Mouse (Mus musculus): ENCODE results near the gene Smap1.
"Not testable (repeated sequence)": the region's sequence is repeated elsewhere in the genome, so short reads cannot be mapped to it uniquely, and the experiment has no call there.

The Smap1 gene

DNA sequence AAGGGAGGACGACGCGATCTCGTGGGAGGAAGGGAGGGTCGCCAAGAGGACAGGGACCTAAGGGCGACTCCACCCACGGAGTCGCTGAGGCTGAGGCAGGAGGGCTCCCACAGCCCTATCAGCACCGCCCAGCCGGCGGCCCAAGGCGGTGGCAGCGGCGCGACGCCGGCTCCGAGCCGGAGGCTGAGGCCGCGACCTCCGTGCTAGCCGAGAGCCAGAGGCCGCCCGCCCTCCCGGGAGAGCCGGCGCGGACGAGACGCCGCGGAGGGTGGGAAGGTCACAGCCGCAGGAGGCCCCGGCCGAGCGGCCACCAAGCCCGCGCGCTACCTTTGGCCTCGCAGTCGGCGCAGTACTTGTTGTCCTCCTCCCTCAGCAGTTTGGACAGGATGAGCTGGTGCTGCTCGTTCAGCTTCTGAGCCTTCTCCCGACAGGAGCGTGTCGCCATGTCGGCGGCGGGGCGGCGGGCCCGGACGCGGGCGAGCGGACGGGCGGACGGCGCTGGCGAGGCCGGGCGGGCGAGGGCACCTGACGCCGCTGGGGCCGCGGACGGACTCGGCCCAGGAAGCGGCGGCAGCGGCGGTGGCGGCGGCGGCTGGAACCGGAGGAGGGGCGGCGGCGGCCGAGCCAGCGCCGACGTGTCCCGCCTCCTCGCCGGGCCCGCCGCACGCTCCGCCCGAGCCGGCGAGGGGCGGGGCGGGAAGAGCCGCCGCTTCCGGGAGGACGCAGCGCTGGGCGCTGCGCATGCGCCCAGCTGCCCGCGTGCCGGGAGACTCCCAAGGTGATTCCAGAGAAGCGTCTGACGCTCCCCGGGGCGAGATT is at the start of gene Smap1:
Gene Smap1 (minus strand): TSS at position 607 of the 819 bp plus-strand sequence.
- in situ Hi-C loops (cut with MboI, MseI), result loop anchor here (5.0 to 10.0 kb wide), 2 partner anchors 80 to 97 kb away; no protein-coding TSS in a partner anchor

DNA sequence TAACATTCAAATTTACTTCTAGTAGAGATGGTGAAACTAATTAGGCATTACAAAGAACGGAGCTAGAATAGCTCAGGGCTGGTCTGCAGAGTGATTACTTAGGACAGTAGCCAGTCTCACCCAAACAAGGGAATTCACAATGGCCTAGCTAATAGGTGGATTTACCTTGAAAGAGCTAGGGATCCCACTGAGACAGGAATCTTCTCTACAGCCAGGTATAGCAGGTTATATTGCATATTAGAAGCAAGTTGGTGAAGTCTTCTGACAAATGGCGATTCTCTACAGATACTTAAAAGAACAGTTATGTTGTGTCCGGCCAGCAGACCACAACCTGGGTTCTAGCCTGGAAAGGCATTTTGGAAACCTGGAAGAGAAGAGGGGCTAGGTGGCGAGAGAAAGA is 49.0 kb upstream of the Smap1 start:
- in situ Hi-C loops (cut with MboI, MseI), result not testable (repeated sequence)

DNA sequence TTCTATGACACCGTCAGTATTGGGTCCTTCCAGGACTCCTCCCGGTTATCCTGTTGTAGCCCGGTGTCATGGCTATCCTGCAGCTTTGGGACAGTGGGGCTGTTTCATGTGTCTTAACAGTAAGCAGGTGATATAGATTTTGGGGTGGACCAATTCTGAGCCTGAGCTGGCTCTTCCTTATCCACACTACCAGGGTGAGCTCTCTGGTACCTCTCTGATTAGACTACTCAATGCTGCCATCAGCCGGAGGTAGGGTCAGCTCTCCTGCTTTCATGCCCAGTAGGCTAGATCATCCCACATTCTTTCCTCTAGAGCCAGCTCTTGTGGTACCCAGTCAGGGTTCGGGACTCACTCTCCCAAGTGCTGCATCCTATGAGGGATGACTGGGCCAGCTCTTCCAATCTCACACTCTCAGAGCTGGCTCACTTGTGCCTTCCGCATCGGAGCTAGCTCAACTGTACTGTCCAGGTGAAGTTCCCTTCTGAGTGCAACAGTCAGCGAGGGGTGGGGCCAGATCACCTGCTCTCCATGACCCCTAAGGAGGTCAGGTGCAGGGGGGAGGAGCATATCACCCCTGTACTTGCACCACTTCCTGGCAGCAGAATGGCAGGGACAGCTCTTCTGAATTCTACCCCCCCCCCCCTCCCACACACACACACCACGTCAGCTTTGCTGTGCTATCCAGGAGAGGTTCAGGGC is 46.1 kb upstream of the Smap1 start:
- in situ Hi-C loops (cut with MboI, MseI), result loop anchor here (10.0 kb wide), 1 partner anchor 1763 kb away; no protein-coding TSS in a partner anchor

DNA sequence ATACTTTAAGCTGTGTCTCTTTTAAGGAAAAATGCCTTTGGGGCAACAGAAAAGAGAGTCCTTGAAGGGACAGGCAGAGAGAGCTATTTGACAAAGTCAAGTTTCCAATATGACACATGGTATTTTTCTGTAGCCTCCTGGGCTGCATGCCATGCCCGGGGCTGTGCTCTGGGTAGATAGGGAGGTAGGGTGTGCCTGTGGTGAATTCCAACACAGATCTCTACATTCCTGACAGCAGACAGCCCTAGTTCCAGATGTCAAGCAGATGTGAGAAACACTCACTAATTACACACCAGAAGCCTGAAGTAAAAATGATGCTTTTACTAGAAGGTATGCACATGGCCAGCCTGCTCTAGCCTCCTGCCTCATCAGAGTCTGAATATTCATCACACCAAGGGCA is 44.1 kb upstream of the Smap1 start:
- in situ Hi-C loops (cut with MboI, MseI), result loop anchor here (10.0 kb wide), 1 partner anchor 1761 kb away; no protein-coding TSS in a partner anchor

DNA sequence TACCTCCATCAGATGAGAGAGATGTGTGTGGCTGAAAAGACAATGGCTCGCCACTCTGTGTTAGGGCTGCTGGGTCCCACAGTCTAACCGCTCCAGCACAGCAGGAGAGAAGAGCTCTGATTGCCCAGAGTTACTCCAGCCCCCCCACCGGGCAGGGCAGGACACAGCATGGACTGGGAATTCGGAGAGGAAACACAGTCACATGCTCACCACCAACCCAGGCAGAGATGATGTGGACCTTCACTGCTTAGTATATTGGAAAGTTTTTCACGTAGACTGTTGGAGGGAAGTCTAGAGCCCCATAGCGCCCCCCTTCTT is 37.3 kb upstream of the Smap1 start:
- in situ Hi-C loops (cut with MboI, MseI), result no loop called here

DNA sequence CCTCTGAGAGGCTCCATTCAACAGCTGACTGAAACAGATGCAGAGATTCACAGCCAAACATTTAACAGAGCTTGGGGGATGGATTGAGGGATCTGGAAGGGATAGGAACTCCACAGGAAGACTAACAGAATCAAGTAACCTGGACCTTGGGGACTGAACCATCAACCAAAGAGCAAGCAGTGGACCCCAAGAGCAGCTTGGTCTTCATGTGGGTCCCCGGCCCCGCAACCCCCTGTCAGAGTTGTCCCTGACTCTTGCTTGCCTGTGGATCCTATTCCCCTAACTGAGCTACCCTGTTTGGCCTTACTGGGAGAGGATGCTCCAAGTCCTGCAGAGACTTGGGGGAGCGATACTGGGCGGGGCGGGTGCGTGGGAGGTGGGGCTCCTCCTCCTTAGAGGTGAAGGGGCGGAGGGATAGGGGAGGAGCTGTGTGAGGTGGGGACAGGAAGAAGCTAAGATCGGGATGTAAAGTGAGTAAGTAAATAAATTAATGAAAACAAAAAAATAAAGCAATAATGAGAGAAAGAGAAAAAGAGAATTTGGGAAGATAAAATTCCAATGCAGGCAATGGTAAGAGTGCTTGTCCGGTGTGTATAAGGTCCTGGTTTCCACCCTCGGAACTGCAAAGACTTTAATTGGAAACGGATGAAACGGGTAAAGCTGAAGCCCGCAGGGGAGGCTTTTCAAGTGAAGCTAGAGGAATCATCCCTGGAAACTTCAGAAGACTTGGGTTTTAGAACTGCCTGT is 36.7 kb upstream of the Smap1 start:
- in situ Hi-C loops (cut with MboI, MseI), result no loop called here

DNA sequence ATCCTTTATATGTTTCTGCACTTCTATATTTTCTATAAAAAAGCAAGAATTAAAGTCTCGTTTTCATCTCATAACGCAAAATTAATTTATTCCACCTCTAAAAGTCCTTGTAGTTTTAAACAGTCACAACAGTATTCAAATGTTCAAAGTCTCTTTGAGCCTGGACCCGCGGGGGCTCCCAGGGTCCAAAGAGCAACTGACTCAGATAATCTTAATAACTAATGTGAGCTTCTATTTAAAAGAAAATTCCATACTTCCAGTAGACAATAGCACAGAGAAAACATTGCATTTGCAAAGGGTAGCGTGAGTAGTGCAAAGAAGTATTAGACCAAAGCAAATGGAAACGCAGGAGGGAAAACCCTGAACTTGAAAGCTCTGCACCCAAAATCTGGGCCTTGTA is 36.0 kb upstream of the Smap1 start:
- in situ Hi-C loops (cut with MboI, MseI), result no loop called here

DNA sequence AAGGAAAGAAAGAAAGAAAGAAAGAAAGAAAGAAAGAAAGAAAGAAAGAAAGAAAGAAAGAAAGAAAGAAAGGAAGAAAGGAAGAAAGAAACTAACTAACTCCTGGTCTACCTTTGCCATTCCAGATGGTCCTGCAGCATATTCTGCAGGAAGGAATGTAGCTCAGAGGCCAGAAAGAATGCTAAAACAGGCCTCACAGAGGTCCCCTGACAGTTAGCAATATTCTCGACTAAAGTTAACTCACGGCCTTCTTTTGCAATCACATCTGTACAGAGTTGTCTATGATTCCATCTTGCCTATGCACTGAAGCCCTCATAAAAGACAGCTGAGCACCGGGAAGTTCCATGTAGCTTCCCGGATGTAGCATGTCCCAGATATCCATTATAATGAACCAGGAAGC is 33.4 kb upstream of the Smap1 start:
- in situ Hi-C loops (cut with MboI, MseI), result no loop called here

DNA sequence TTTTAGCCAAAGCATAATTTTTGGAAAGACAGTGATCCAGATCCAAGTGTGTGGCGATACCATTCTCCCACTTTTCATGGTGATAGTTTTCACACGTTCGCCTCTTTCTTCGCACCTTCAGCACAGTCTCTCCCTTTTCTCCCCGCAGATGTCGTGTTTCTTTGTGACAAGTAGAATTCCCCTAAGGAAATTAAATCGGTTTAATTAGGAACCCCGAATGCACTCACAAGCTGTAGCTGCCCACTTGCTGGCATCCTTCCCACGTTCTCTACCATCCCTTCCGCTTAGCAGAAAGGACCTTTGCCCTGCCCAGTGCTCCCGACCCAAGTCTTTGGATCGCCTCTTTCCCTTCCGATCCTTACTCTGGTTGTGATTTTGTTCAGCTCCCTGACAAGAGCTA is 31.8 kb upstream of the Smap1 start:
- in situ Hi-C loops (cut with MboI, MseI), result no loop called here

DNA sequence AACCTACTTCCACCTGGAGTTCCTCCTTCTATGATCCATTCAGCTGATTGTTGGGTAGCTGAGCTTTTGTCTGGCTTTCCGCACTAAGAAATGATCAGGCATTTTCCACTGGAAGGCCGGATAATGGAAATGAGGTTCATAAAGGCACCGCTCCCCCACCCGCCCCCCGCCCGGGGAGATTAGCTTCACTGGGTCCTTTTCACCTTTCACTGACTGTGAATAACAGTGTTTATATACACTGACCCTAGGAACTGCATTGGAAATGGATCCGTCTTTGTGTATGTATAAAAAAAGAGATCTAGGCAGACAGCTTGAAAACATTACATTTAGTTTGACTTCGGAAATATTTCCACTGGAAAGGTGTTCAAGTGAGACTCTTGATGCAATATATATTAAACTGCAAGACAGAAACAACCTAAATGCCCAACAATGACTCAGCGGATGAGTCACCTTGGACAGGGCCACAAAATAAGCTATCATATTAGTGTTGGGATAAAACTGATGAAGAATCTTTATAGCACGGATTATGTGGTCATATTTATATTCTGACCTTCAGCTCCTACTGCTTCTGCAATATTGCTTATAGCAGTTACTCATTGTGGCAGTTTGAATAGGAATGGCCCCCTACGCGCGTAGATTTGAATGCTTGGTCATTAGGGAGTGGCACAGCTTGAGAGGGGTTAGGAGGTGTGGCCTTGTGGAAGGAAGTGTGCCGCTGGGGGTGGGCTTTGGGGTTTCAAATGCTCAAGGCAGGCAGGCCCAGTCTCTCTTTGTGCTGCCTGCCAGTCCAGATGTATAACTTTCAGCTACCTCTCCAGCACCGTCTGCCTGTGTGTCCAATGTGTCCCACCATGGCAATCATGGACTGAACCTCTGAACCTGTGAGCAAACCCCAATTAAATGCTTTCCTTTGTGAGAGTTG is 26.9 kb upstream of the Smap1 start:
- in situ Hi-C loops (cut with MboI, MseI), result no loop called here

DNA sequence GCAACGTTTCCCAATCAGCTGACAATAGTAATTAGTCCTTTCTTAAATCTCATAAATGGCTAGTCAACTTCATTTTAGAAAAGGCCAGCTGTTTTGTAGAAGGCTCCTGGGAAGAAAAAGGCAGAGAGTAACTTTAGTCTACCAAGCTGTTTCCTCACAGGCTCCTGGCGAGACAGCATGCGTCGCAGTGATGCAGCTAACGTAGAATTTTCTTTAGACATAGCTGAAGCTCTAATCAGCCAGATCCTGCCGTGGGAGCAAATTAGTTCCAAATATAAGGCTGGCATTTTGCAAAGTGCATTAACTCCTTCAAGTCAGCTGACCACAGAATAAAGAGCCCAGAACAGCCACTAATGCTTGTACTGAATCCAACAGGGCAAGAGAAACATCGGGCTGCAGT is 26.2 kb upstream of the Smap1 start:
- in situ Hi-C loops (cut with MboI, MseI), result no loop called here

DNA sequence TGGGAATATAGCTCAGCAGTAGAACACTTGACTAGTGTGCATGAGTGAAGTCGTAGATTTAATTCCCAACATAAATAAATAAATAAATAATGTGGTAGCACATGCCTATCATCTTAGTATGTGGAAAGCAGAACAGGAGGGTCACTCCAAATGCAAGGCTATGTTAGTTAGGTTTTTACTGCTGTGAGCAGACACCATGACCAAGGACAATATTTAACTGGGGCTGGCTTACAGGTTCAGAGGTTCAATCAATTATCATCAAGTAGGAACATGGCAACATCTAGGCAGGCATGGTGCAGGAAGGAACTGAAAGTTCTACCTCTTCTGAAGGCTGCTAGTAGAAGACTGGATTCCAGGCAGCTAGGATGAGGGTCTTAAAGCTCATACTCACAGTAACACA is 22.0 kb upstream of the Smap1 start:
- in situ Hi-C loops (cut with MboI, MseI), result no loop called here

DNA sequence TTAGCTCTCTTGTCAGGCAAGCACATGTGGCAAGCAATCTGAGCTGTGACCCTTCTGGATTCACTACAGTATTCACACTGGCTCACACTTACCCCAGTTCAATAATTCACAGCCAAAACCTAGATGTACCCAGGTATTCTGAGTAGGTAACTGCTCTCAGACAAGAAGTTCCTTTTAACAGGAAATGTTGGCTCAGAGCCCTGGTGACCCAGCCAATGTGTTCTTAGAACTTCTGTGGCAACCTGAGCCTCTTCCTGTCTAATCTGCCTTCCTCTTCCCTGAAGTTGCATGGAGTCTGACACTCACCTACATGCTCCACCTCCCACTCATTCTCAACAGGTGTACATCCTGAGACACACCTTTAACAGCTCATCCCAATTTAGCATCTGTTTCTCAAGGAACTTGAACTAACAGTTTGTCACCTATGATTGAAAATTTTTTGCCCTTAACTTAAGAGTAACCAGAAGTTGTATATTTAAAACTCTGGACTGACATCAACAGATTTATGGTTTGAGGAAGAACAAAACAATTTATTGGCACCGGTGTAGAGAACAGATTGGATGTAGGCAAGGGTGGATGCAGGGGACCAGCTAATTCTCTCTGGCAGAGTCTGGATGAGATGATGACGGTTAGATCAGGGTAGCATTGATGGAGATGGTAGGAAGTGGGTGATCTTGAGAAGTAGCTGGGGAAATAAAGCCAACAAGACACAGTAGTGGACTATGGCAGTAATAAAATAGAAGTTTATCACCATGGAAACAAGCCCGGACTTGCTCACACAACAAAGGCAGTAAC is 21.2 kb upstream of the Smap1 start:
- in situ Hi-C loops (cut with MboI, MseI), result no loop called here

DNA sequence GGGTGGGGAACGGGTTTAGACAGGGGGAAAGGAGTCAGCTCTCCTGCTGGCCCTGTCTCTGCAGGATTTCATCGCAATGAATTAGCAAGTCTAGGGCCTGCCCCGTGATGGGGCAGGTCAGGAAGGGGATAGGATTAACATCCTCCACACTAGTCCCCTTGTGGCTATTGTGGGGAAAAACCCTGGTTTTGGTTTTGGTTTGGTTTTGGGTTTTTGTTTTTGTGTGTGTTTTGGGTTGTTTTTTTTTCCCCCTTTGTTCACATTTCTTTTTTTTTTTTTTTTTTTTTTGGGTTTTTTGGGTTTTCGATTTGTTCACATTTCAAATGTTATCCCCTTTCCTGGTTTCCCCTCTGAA is 13.3 kb upstream of the Smap1 start:
- in situ Hi-C loops (cut with MboI, MseI), result no loop called here

DNA sequence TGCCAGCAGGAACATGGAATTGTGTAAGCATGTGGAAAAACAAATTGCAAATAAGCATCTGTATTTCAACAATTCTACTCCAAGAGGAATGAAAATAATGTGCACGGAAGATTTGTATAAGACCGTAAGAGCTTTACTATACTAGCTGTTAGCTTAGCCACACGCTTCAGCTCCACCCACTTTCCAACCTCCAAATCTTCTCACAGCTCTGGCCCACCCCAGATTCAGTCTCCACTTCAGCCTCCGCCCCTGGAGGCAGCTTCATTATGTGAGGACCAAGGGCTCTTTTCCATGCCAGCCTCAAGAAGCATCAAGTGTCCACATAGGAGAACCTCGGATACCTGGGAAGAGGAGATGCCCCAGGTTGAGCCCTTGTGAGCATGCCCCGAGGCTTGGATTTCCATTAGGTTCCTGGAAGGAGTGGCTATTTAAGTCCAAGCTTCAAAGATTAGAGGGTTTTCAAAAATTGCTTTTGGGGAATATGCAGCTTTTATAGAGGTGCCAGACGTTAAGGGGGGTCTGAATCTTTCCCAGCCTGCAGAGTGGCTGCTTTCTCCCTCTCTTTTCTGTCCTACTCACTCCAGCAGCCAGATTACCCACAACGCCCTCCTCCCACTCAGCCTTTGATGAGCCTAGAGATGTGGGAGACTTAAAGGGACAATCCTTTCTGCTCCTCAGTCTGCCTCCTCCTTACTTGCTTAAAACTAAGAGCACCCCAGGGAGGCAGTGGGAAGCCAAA is 12.7 kb upstream of the Smap1 start:
- in situ Hi-C loops (cut with MboI, MseI), result no loop called here

DNA sequence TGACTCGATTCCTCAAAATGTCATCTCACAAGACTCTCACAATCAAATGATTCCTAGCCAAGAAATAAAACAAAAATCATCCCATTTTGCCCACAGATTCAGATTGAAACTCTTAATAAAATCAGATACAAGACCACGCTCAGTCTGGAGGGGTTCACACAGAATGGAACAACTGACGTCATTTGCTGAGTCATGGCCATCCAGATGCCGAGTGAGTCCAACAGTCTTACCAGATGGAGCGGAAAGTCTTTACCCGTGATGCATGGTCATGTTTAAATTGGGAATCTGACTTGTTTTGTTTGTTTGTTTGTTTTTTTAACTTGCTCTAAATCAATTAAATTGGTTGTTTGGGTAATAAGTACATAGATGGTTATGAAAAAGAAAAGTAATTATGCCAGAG is 7.3 kb upstream of the Smap1 start:
- in situ Hi-C loops (cut with MboI, MseI), result loop anchor here (10.0 kb wide), 1 partner anchor 105 kb away; no protein-coding TSS in a partner anchor

DNA sequence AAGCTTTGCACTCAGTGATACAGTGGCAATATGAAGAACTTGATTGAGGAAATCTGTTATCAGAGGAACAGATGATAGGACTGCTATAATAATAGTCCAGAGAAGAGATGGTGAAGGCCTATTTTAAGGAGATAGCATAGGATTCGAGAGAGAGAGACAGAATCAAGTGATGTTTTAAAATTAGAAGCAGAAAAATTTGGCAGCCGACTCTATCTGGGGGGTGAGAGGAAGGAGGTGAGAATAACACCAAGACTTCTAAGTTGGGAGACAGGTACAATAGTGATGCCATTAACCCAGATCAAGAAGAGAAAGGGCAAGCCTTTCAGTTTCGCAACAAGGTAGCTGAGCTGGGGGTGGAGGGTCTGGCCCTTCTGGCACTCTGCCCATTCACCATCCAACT is 6.3 kb upstream of the Smap1 start:
- in situ Hi-C loops (cut with MboI, MseI), result loop anchor here (10.0 kb wide), 1 partner anchor 104 kb away; no protein-coding TSS in a partner anchor

DNA sequence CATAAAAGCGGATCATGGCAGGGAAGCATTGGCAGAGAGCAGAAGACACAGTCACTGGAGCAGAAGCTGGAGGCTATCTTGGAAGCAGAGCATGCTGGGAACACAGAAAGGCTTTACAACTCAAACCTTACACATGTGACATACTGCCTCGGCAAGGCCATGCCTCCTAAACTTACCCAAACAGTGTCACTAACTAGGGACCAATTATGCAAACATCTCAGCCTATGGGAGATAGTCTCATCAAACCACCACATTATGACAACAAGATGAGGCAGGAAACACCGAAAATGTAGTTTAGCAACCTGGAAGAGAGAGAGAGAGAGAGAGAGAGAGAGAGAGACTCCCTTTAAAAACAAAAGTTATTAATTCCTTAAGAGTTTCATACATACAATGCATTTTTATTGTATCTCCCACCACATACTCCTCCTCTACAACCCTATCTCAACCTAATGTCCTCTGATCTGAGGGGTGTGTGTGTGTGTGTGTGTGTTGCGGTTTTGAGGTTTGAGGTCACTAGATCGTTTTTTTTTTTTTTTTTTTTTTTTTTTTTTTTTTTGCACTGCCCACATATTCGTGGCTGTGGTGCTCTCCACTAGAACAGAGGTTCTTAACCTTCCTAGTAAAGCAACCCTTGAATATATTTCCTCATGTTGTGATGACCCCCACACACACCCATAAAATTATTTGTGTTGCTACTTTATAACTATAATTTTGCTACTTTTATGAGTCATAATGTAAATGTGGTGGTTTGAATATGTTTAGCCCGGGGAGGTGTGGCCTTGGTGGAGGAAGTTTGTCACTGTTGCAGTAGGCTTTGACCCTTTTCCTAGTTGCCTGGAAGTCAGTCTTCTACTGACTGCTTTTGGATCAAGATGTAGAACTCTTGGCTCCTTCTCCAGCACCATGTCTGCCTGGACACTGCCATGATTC is 1.9 kb upstream of the Smap1 start:
- in situ Hi-C loops (cut with MboI, MseI), result loop anchor here (5.0 to 10.0 kb wide), 2 partner anchors 78 to 99 kb away; no protein-coding TSS in a partner anchor

DNA sequence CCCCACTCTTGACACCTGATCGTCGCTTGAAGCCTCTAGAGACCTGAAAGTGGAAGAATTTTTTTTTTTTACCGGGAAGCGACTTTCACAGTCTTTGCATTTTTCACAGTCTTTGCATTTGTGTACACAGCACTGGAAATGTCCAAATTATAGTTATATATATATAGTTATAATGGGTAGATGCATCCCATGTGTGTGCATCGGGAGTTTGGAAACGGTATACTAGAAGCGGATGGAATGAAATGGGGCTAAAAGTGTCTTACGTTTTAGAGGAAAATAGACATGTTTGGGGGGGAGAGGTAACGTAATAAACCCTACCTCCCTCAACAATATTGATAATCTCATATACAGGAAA is 390 bp upstream of the Smap1 start:
- in situ Hi-C loops (cut with MboI, MseI), result loop anchor here (5.0 to 10.0 kb wide), 2 partner anchors 80 to 98 kb away; no protein-coding TSS in a partner anchor

All from regulatory T cell (primary cell).